Mouse (Mus musculus): ENCODE results near the gene Pbld2. TPM values are rescaled to one million over a fixed set of nuclear protein-coding genes. Genes with fewer than 3 reads are reported as not detected.

Pbld2 gene
- total RNA-seq, 2 experiments from 2014 or later = 6.9 to 7.3 TPM

Other genes with a start within 250 kb of the Pbld2 start
- gene Ccar1, start 232.0 kb upstream of the Pbld2 start, total RNA-seq (2021) = 10 to 100 TPM; 49.5 to 50.7 TPM
- gene Tet1, start 115.3 kb upstream of the Pbld2 start, total RNA-seq (2021) = 1 to 10 TPM; 6.2 to 8.7 TPM
- gene Slc25a16, start 103.7 kb upstream of the Pbld2 start, total RNA-seq (2021) = 10 to 100 TPM; 22.6 to 26.9 TPM
- under 1 TPM; 0.56 to 0.76 TPM for gene Dna2, start 77.3 kb upstream of the Pbld2 start, total RNA-seq (2021)
- 10 to 100 TPM; 10.4 to 11.8 TPM for gene Rufy2, start 44.1 kb upstream of the Pbld2 start, total RNA-seq (2021)
- 10 to 100 TPM; 30.7 to 33.2 TPM for gene Hnrnph3, start 98 bp upstream of the Pbld2 start, total RNA-seq (2021)
- gene Pbld1, start 35.8 kb downstream of the Pbld2 start, total RNA-seq (2021) = 1 to 10 TPM; 1.8 to 2.3 TPM
- not detected for gene Atoh7, start 75.3 kb downstream of the Pbld2 start, total RNA-seq (2021)
- 100 to 1,000 TPM in 1 of 2 experiments, 10 to 100 TPM in 1; 96.7 to 105 TPM for gene Mypn, start 179.6 kb downstream of the Pbld2 start, total RNA-seq (2021)
- 10 to 100 TPM; 32.2 to 33.4 TPM for gene Herc4, start 219.5 kb downstream of the Pbld2 start, total RNA-seq (2021)